Mouse (Mus musculus) heart, embryonic 11.5 days (tissue): Measurements from ENCODE around the gene Olfr212. TPM values are rescaled to one million over a fixed set of nuclear protein-coding genes. Genes with fewer than 3 reads are reported as not detected.

Experiments used
- polyA plus RNA-seq: library from polyadenylated mRNA; unstranded; fragments of >200 nt; fragmentation: Nextera tagmentation; extraction: Ambion mirVana; gene quantifications from 2 replicates; pipeline ENCODE4 v1.2.1, GENCODE M21; 2014

Olfr212 gene
- polyA plus RNA-seq, 1 experiment from 2014 or later = 0.17 TPM

Other genes starting within 250 kb of the Olfr212 start
- 4.5 and 6.3 TPM in 2 replicates for gene Zfand4, start 242.3 kb upstream of the Olfr212 start, polyA plus RNA-seq
- 25.2 and 31.9 TPM in 2 replicates for gene March8, start 168.5 kb upstream of the Olfr212 start, polyA plus RNA-seq
- 2.7 and 4.3 TPM in 2 replicates for gene Alox5, start 45.3 kb upstream of the Olfr212 start, polyA plus RNA-seq
- gene Olfr211, start 17.4 kb upstream of the Olfr212 start, polyA plus RNA-seq = not detected in 2 replicates
- not detected in 2 replicates for gene Olfr213, start 31.9 kb downstream of the Olfr212 start, polyA plus RNA-seq
- 0.39 TPM in 2 replicates for gene Gm5580, start 44.6 kb downstream of the Olfr212 start, polyA plus RNA-seq
- gene Olfr214, start 47.7 kb downstream of the Olfr212 start, polyA plus RNA-seq = not detected in 2 replicates
- not detected in 2 replicates for gene Olfr215, start 77.7 kb downstream of the Olfr212 start, polyA plus RNA-seq
- gene Zfp422, start 122.5 kb downstream of the Olfr212 start, polyA plus RNA-seq = 104 and 106 TPM in 2 replicates
- 4.1 and 5.9 TPM in 2 replicates for gene Depp1, start 144.1 kb downstream of the Olfr212 start, polyA plus RNA-seq
- 5.7 and 6.9 TPM in 2 replicates for gene Rassf4, start 167.4 kb downstream of the Olfr212 start, polyA plus RNA-seq
- 0.06 TPM in 2 replicates for gene Tmem72, start 210.4 kb downstream of the Olfr212 start, polyA plus RNA-seq